Mouse (Mus musculus): ENCODE measurements around the gene Iqch. TPM values are rescaled to one million over a fixed set of nuclear protein-coding genes. Genes with fewer than 3 reads are reported as not detected.
A peak's percentile ranks its signal among the peaks of the same experiment; 100 is the strongest.

The Iqch gene
- total RNA-seq, 2 experiments from 2014 or later, result 0.20 TPM; not detected in 1

DNA sequence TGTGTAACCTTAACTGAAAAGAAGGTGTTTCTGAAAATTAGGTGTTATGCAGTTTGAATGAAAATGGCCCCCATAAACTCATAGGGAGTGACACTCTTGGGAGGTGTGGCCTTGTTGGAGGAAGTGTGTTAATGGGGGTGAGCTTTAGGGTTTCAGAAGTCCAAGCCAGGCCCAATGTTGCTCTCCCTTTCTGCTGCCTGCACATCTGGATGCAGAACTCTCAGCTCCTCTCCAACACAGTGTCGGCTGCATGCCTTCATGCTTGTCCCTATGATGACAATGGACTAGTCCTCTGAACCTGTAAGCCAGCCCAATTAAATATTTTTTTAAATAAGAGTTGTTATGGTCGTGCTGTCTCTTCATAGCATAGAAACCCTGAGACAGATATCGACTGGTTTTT lies 222.0 kb downstream of the Iqch start:
- DNase-seq (ENCODE audit: low spot score in 2 of 2), result no peak

DNA sequence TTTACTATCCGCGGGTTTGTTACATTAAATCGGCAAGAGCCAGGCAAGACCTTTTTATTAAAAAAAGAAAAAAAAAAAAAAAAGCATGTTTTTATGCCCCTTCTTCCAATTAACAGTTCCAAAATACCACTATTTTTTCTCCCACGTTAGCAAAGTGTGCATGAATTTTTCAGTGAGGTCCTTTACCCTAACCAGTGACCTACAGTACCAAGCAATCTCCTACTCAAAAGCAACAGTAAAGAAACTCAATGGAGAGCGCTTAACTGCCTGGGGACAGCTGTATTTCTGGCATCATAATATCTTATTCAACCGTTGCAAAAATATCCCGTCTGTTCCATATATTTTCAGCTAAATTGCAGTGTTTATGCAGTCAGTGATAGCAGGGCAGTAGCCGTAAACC lies 224.1 kb downstream of the Iqch start:
- DNase-seq (ENCODE audit: low spot score in 2 of 2), result no peak

DNA sequence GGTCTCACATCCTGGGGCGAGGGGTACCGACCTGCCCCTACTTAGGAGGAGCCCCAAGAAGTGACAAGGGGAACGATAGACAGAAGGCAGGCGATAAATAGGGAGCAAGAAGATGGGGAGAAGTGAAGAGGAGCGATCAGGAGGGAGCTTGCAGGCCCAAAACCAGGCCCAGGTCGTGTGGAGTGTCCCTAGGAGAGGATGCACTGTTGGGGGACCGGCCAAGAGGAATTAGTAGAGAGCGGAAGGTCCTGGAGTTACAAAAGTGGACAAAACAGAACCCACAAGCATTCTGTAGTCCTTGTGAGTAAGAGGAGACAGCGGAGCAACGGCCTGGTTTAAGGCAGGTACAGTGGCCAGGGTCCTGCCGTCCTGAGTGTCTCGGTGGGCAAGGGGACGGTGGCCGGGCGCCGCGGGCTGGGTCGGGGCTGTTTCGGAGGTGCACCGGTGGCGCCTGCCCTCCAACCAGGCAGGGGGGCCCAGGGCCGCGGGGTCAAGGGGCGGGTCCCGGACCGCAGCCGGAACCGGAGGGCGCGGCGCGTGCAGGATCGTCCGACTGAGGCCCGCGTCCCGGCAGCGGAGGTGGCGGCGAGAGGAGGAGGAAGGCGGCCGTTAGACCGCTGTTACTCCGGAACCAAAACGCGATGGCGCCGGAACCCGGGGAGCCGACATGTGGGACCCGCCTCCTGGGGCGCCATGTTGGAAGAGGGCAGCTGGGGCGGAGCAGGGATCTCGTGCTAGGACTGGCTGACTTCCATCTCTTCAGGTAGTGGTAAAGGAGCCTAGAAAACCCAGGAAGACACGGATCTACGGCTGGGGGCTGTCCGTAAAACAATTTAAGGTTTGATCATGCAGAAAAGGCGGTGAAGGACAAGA lies 224.8 kb downstream of the Iqch start, which contains the start of gene Map2k5:
Map2k5 (minus strand) TSS at position 633 of the 873 bp plus-strand sequence.
- DNase-seq (ENCODE audit: low spot score in 2 of 2), result peak; percentile 73 to 84

DNA sequence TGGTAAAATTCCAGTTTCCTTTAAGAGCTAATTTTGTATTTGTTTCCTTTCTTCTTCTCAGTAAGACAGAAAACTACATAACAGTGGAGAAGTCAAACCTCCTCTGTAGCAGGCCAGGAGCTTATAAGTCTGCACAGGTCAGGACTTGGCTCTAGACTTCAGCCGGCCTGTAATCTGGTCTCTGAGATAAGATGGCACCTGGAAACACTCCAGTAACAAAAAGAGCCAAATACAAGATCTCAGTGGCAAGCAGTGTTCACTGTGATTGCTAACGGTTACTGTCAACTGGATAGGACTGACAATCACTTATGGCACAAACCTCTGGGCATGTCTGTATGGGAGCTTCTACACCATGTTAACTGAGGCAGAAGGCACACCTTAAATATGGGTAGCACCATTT lies 229.0 kb downstream of the Iqch start:
- no peak for DNase-seq (ENCODE audit: low spot score in 2 of 2)

DNA sequence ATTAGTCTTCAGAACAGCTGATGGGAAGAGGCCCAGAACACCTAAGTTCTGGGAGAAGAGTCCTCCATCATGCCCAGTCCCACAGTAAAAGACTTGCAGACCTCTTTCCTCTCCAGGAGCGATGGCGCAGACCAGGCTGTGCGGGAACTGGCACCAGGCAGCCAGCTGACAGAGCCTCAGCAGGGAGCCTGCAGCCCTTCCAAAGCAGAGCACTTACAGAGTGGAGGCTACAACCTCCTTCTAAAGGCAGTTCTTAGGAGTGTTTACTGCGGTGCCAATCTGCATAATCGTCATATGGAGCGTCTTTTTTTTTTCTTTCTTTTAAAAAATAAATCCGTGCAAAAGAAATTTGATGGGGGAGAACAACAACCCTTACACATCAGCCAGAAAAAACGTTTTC lies 229.8 kb downstream of the Iqch start:
- no peak for DNase-seq (ENCODE audit: low spot score in 2 of 2)

Other genes starting within 250 kb of the Iqch start
- gene Map2k5, start 224.6 kb downstream of the Iqch start, total RNA-seq (2021), result 10 to 100 TPM; 44.6 to 46.0 TPM
- 10 to 100 TPM; 39.0 to 41.6 TPM for gene 2300009A05Rik, start 203.2 kb downstream of the Iqch start, total RNA-seq (2021)
- gene Aagab, start 167 bp upstream of the Iqch start, total RNA-seq (2021), result 10 to 100 TPM; 23.8 to 24.6 TPM
- 10 to 100 TPM; 39.6 to 43.5 TPM for gene Smad3, start 155.5 kb upstream of the Iqch start, total RNA-seq (2021)

Measured in adrenal gland, postnatal 4 days (tissue).